Mouse (Mus musculus) embryo, embryonic 10.5 days (tissue): ENCODE data around the gene Lpin1.

Source experiments
- DNase-seq: peaks from one replicate; pipeline ENCODE4 v3.0.0-alpha.2; 2015; ENCODE audit warnings: low spot score

The Lpin1 gene

DNA sequence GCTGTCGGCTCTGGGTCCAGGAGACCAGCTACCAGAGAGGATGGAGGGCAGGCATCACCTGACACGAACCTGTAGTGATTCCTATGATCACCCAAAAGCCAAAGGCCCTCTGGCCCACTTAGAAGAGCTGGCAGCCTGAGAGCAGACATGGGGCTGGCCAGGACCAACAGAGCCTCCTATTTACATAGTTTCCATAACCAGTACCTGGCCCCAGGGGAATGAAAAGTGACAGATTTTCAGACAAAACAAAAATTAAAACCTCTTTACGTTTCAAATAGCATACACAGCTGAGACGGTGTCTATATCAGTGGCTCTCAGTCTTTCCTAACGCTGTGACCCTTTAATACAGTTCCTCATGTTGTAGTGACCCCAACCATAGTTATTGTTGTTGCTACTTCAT lies 83.9 kb downstream of the Lpin1 start:
- no peak for DNase-seq

DNA sequence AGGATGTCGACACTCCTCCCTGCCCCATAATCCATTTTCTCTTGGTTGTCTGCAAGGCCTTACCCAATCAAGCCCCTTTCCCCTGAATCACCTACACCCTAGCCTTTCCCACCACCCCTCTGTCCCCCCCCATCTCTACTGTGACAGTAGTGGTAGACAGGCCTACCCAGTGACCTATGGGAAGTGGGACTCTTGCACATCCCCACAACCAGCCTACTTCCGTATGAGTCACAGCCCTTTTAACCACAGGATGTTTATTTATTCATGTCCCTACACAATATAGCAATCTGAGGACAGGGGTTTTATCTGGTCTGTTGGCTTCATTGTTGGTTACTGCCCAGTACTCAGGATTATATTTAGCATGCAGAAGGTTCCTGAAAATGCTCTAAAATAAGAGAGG lies 84.6 kb downstream of the Lpin1 start:
- no peak for DNase-seq

DNA sequence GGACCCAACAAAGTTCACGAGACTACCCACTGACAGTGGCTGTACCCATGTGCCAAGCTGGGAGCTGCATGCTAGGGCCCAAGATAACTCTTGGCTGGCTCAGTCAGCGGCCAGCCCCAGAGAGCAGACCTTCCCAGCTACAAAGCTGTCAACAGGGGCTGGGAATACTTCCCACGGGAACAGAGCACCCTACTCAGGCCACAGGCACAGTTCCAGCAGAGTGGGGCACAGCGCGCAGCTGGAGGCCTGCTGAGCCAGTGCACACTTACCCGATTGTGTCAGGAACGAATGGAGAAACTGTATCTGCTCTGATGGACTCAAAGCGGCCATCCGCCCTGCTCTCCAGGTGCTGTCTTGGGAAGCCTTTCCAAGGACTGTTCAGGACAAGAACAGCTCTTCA lies 95.6 kb downstream of the Lpin1 start:
- DNase-seq: no peak

DNA sequence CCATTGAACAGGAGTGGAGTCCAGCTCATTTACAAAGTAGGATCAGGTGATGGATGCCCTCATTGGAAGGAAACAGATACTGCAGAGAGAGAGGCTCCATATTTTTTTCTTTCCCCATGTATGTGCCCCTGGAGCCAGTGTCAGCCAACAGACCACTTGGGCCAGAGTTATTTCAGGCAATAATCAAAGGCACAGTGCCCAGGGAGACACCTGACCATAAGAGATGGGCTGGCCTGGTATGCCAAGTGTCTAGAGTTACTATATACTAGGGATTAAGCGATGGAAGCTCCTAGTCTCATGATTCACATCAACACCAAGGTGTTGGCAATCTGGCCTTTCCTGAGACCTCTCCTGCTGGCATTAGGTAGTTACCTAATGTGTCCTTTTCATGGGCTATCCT lies 97.8 kb downstream of the Lpin1 start:
- no peak for DNase-seq

DNA sequence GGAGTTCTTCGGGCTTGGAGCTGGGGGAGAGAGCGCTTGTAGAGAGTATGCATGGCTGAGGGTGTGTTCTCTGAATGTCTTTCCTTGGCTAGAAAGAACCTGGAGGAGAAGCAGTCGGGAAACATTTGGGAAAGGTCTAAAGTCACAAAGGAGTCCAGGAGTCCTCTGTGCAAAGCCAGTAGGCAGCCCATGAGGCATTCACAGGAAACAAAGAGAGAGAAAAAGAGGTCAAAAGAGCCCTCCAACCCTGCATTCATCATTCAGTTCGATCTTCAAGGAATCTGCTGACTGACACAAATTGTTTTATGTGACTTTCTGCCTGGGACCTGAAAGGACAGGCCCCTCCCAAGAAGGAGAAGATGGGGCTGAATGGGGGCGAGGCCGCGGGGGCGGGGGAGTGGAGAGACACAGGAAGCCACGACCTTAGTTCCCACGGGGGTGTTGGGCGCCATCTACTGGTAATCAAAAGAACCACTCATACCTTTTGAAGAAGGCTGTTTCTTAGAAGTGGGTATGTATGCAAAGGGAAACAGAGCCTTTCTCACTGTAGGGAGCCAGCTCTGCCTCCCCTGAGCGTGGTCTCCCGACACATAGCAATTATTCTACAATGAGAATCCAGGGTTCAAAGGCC lies 101.5 kb downstream of the Lpin1 start:
- peak; percentile 91 for DNase-seq

DNA sequence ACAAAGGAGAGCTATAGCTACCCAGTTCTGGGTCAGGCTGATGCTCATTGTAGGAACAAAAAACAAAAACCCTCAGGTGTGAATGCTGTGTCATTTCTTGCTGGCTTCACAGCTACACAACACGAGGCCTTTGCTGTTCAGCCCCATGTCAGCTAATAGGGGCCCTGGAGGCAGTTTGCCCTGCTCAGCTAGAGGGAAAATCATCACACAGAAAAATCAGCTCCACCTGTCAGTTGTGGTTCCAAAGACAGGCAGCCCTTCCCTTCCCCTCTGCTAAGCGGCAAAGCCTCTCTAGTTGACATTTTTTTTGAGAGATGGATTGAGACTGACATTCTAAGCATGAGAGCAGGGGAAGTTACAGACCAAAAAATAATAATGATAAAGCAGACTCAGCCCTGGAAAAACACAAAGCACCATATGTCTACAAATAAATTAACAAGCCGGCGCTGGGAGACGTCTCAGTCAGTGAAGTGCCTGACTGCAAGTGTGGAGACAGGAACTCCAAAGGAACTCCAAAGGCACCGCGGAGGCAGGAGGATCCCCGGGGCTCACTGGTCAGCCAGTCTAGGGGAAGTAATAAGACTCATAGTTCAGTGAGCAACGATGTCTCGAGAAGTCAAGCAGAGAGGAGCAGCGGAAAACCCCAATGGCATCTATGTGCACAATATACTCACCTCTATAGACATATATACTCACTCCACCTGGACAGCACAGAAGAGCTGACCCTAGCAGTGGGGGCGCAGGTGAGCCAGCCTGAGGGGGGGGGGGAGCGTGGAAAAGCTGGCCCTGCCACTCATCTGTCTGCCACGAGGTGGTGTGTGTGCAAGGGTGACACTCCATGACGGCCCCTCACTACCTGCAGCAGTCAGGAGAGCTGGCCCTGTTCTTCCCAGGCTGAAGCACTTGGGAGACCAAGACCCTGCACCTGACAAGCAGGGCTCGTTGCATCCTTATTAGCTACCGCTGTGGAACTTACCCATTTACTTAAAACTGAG lies 103.7 kb downstream of the Lpin1 start:
- no peak for DNase-seq

DNA sequence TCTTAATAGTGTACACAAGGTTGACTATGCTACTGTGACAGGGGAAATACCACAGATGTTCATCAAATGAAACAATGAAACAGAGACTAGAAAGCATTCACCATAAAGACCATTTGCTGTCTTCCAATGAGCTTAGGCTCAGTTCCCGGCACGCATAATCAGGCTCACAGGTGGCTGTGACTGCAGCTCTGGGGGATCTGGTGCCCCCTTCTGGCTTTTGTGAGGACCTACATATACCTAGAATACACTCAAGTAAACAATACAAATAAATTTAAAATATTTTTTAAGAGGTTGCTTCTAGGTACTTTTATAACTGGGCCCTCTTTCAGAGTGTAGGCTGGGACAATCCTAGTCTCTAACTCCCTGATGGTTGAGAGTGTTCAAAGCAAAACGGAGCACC lies 106.5 kb downstream of the Lpin1 start:
- DNase-seq: no peak

DNA sequence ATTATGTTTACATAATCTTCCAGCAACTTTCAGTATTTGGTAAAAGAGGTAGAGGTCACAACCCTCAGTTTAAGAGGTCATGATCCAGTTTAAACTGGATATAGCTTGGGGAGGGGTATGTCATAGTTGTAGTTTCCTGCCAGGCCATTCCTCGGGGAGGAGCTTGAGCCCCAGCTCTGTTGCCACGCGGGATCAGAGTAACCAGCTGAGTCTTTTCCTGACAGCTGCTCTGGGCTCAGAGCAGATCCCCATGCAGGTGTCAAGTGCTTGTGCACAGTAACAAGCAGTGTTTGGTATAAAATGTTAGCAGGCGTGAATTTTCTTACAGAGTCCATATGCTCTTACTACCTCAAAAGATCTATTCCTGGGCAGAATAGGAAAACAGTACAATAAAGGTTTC lies 112.8 kb downstream of the Lpin1 start:
- DNase-seq: peak; percentile 37

DNA sequence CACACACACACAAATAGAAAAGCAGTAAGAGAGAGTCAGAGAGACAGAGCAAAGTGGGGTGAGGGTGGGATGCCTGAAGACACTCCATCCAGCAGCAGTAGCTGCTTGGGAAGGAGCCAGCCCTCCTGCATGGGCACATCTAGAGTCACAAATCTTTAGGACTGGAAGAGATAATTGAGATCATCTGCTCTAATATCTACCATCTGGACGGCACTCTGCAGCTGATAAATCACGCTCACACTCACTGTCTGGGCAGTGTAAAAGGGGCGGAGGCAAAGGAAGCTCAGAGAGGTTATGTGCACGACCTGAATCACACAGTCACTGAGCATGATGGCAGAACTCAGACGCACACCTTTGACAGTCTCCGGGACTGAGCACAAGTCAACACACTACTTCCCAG lies 118.1 kb downstream of the Lpin1 start:
- peak; percentile 31 for DNase-seq

DNA sequence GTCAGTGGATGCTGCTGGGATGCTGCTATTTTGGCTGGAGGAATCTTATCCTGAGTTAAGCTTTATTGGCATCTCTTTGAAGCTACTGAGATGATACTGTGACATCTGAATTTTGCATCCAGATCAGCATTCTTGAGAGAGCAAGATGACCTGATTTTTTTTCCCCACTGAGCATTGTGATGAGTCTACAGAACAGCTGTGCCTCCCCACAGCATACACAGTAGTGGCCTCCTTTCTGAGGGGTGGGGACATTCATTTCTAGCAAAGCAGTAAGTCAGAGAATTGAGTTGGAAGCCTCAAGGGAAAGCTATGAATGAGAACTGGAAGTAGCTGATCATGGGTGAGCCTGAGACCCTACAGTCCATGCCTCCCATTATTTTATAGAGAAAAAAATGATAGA lies 121.9 kb downstream of the Lpin1 start:
- DNase-seq: no peak

DNA sequence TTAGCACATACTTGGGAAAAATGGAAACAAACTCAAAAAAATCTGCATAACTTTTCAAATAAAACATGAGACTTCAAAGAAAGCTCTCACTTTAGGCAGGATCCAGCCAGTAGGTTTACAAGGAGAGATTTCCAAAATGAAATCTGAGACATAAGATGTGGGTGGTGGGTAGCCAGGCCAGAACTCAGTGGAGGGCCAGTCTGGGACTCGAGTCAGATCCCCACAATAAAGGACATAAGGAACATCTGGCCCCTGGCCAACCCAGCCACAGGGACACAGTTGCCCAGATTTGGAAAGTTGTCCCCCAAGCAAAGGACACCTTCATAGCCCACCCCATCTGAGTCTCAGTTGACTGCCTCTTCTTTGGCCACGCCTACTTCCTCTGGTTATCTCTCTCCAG lies 123.3 kb downstream of the Lpin1 start:
- no peak for DNase-seq
